Mouse (Mus musculus): ENCODE measurements around the gene Eml6. TPM values are rescaled to one million over a fixed set of nuclear protein-coding genes. Genes with fewer than 3 reads are reported as not detected.

The Eml6 gene
- not detected in 2 replicates for polyA plus RNA-seq (2012; ENCODE audit: insufficient read depth, insufficient read length, low replicate concordance, missing spikeins)

- WGBS: under 1% methylated on average over 39 of the region's 39 CpGs
- Histone ChIP-seq H3K27ac (ENCODE audit: insufficient read depth, low read depth, low read length) (peak within 1 kb of the TSS; percentile 91), H3K4me1 (ENCODE audit: control insufficient read depth, insufficient read depth, low read length) (0 out of 2 replicates have a peak, but pooled peaks cover 2% of the 10 kb centered on the region), H3K4me3 (ENCODE audit: insufficient read depth, low read depth, low read length) (peak within 1 kb of the TSS; percentile 79)
- TF ChIP-seq CTCF (IDR thresholded peaks at IDR 0.05; ENCODE audit: insufficient read depth, low read depth, low read length) (no peak), POLR2A (IDR thresholded peaks at IDR 0.05; ENCODE audit: insufficient read depth, low read depth, low read length) (peak; percentile 85)
Measured at GRCm38 (mm10) chr11:30025835-30026472, at the start of gene Eml6. TSS of gene Eml6 (minus strand) at chr11:30026033.

- peak; percentile 41; the same call in 1 of the 2 replicates for TF ChIP-seq CTCF (IDR thresholded peaks at IDR 0.05; ENCODE audit: insufficient read depth, low read depth, low read length)
- TF ChIP-seq POLR2A (IDR thresholded peaks at IDR 0.05; ENCODE audit: insufficient read depth, low read depth, low read length): no peak
- Histone ChIP-seq H3K27ac (ENCODE audit: insufficient read depth, low read depth, low read length) (no peak overlapping the region), H3K4me3 (ENCODE audit: insufficient read depth, low read depth, low read length) (no peak overlapping the region), H3K4me1 (ENCODE audit: control insufficient read depth, insufficient read depth, low read length) (no peaks in the 10 kb centered on the region)
- 57% methylated on average over 8 of the region's 8 CpGs for WGBS
Measured at GRCm38 (mm10) chr11:30057299-30057698, 31.5 kb upstream of the Eml6 start.

GRCm38 (mm10) chr11:30025144-30025543 lies 689 bp downstream of the Eml6 start:
- peak overlapping the region; percentile 91 for H3K27ac ChIP-seq (ENCODE audit: insufficient read depth, low read depth, low read length)
- TF ChIP-seq CTCF (IDR thresholded peaks at IDR 0.05; ENCODE audit: insufficient read depth, low read depth, low read length) (no peak), POLR2A (IDR thresholded peaks at IDR 0.05; ENCODE audit: insufficient read depth, low read depth, low read length) (no peak)
- 0 out of 2 replicates have a peak, but pooled peaks cover 2% of the 10 kb centered on the region for H3K4me1 ChIP-seq (ENCODE audit: control insufficient read depth, insufficient read depth, low read length)
- 2% methylated on average over 4 of the region's 4 CpGs for WGBS
- H3K4me3 ChIP-seq (ENCODE audit: insufficient read depth, low read depth, low read length): peak overlapping the region; percentile 74

DNA sequence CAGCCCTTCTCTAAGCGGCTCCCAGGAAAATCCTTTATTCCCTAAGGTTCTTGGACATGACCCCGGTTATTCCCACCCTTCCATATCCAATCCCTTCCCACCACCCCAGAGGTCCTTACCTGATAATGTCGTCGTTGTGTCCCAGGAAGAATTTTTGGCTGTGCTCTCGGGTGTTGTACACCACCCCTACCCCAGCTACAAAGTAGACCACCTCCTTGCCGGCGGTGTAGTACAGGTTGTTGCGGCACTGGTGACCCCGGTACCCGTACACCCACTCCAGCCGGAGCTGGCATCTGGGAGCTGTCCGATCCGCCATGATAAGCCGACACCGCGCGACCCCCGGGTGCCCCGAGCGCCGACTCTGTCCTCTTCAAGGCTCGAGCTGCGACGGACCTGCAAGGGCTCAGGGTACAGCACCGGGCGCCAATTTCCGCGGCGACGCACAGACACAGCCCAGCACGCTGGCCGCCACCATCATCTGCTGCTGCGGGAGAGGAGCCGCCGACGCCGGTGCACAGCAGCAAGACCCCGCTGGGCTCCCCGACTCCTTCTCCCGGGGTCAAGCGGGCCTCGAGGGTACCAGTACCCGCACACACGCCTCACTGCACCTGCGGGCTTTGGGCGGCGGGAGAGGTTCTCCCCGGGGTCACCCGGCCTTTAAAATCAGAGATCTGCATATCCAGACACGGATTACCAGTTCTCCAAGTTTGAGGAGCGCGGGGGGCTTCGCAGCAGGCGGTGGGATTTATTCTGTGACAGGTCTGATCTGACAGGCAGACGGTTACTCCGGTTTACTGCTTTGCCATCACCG lies 1.4 kb downstream of the Eml6 start:
- 0 out of 2 replicates have a peak, but pooled peaks cover 2% of the 10 kb centered on the region for H3K4me1 ChIP-seq (ENCODE audit: control insufficient read depth, insufficient read depth, low read length)
- TF ChIP-seq CTCF (IDR thresholded peaks at IDR 0.05; ENCODE audit: insufficient read depth, low read depth, low read length): no peak
- TF ChIP-seq POLR2A (IDR thresholded peaks at IDR 0.05; ENCODE audit: insufficient read depth, low read depth, low read length): no peak; the same call in 1 of the 2 replicates
- 1% methylated on average over 57 of the region's 57 CpGs for WGBS
- peak overlapping the region; percentile 74 for H3K4me3 ChIP-seq (ENCODE audit: insufficient read depth, low read depth, low read length)
- peak overlapping the region; percentile 91 for H3K27ac ChIP-seq (ENCODE audit: insufficient read depth, low read depth, low read length)

GRCm38 (mm10) chr11:29986257-29986656 lies 39.6 kb downstream of the Eml6 start:
- 79% methylated on average over 2 of the region's 2 CpGs for WGBS
- H3K4me3 ChIP-seq (ENCODE audit: insufficient read depth, low read depth, low read length): no peak overlapping the region
- H3K4me1 ChIP-seq (ENCODE audit: control insufficient read depth, insufficient read depth, low read length): no peaks in the 10 kb centered on the region
- no peak overlapping the region for H3K27ac ChIP-seq (ENCODE audit: insufficient read depth, low read depth, low read length)
- TF ChIP-seq CTCF (IDR thresholded peaks at IDR 0.05; ENCODE audit: insufficient read depth, low read depth, low read length) (no peak), POLR2A (IDR thresholded peaks at IDR 0.05; ENCODE audit: insufficient read depth, low read depth, low read length) (no peak)

DNA sequence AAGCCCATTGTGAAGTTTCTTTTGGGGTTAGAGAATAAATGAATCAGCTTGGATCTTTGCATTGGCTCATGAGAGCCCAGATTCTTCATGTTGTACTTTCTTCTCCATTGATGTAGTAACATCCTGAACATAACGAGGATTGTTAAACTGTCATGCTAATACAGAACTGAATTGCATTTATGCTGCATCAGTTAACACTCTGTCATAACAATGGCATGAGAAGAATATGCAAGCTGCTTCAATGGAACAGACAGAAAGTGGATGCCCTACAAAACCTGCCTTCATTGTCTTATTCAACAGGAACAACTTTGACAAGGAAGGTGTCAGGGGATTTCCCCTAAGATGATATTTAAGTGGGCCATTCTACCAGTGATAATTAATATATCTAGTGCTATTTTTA lies 57.0 kb downstream of the Eml6 start:
- no peaks in the 10 kb centered on the region for H3K4me1 ChIP-seq (ENCODE audit: control insufficient read depth, insufficient read depth, low read length)
- no peak overlapping the region for H3K4me3 ChIP-seq (ENCODE audit: insufficient read depth, low read depth, low read length)
- H3K27ac ChIP-seq (ENCODE audit: insufficient read depth, low read depth, low read length): no peak overlapping the region
- TF ChIP-seq CTCF (IDR thresholded peaks at IDR 0.05; ENCODE audit: insufficient read depth, low read depth, low read length) (no peak), POLR2A (IDR thresholded peaks at IDR 0.05; ENCODE audit: insufficient read depth, low read depth, low read length) (no peak)
- 72% methylated on average over 1 of the region's 1 CpGs for WGBS

DNA sequence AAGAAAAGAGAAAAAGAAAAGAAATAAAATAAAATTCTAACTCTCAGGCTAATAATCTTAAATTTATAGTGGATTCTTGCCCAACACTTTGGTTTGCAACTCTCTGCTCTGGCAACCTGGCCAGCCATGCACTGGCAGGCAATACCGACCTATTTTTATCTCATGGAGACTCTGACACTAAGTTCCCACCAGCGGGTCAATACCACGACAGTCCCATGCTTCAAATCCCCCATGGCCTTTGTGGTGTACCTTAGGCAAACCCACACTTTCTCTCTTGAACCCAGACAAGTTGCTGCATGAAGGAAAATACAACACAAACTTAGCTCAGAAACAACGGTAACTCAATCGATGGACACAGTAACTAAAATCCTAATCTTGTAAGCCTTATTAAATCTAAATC lies 66.5 kb downstream of the Eml6 start:
- 84% methylated on average over 5 of the region's 5 CpGs for WGBS
- TF ChIP-seq CTCF (IDR thresholded peaks at IDR 0.05; ENCODE audit: insufficient read depth, low read depth, low read length) (no peak), POLR2A (IDR thresholded peaks at IDR 0.05; ENCODE audit: insufficient read depth, low read depth, low read length) (no peak)

DNA sequence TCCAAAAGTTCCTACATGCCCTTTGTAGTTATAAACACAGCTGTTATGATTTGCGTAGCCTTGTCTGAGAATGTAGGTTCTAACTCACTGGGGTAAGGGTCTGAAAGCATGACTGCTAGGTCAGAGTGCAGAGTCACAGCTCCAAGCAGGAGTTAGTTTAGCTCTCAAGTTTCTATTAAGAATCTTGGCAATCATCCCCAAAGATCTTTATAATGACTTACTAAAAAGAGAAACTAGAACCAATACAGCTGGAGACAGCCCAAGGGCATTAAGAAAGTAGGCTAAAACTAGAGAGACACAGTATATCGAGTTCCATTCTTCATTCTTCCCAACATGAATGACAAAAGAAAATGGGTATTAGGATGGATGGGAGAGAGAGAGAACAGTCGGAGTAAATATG lies 81.2 kb downstream of the Eml6 start:
- no peak overlapping the region for H3K27ac ChIP-seq (ENCODE audit: insufficient read depth, low read depth, low read length)
- no peaks in the 10 kb centered on the region for H3K4me1 ChIP-seq (ENCODE audit: control insufficient read depth, insufficient read depth, low read length)
- WGBS: 78% methylated on average over 3 of the region's 3 CpGs
- TF ChIP-seq POLR2A (IDR thresholded peaks at IDR 0.05; ENCODE audit: insufficient read depth, low read depth, low read length) (no peak), CTCF (IDR thresholded peaks at IDR 0.05; ENCODE audit: insufficient read depth, low read depth, low read length) (no peak)
- no peak overlapping the region for H3K4me3 ChIP-seq (ENCODE audit: insufficient read depth, low read depth, low read length)

More for the DNA sequence above, 66.5 kb downstream of the Eml6 start:
- Histone ChIP-seq H3K27ac (ENCODE audit: insufficient read depth, low read depth, low read length) (no peak overlapping the region), H3K4me1 (ENCODE audit: control insufficient read depth, insufficient read depth, low read length) (no peaks in the 10 kb centered on the region), H3K4me3 (ENCODE audit: insufficient read depth, low read depth, low read length) (no peak overlapping the region)

- peaks cover 3% of the 10 kb centered on the region; the same call in 1 of the 2 replicates for H3K4me1 ChIP-seq (ENCODE audit: control insufficient read depth, insufficient read depth, low read length)
- WGBS: 19% methylated on average over 2 of the region's 2 CpGs
- peak overlapping the region; percentile 80; the same call in 1 of the 2 replicates for H3K27ac ChIP-seq (ENCODE audit: insufficient read depth, low read depth, low read length)
- H3K4me3 ChIP-seq (ENCODE audit: insufficient read depth, low read depth, low read length): no peak overlapping the region
- TF ChIP-seq POLR2A (IDR thresholded peaks at IDR 0.05; ENCODE audit: insufficient read depth, low read depth, low read length): no peak
- no peak for TF ChIP-seq CTCF (IDR thresholded peaks at IDR 0.05; ENCODE audit: insufficient read depth, low read depth, low read length)
Measured at GRCm38 (mm10) chr11:29924332-29924731, 101.5 kb downstream of the Eml6 start.
